Mouse (Mus musculus) liver, embryonic 11.5 days (tissue): ENCODE data around the gene Itih5. TPM values are rescaled to one million over a fixed set of nuclear protein-coding genes. Genes with fewer than 3 reads are reported as not detected.

Experiments used
- ATAC-seq: fragments of 200-750 bp; cut with Nextera tagmentation; replicated peaks from 2 replicates; pipeline ENCODE4 v1.8.0; 2017; ENCODE audit warnings: moderate number of reproducible peaks, mild to moderate bottlenecking, moderate TSS enrichment, moderate library complexity; ENCODE audit not compliant: low FRiP score
- DNase-seq: peaks from one replicate; pipeline ENCODE4 v3.0.0-alpha.2; 2017; ENCODE audit warnings: low spot score
- H3K27ac ChIP-seq: fragments of 300-500 bp; sonication (generic); 2 replicates; pipeline ENCODE4 v1.5.1; 2014; ENCODE audit warnings: mild to moderate bottlenecking, low read depth, low read length, control low read depth
- H3K27me3 ChIP-seq: fragments of 300-500 bp; sonication (generic); replicated peaks from 2 replicates; pipeline ENCODE4 v1.6.1; 2014; ENCODE audit warnings: low read length, mixed read lengths; ENCODE audit not compliant: control insufficient read depth, insufficient read depth
- H3K36me3 ChIP-seq: fragments of 300-500 bp; sonication (generic); 2 replicates; pipeline ENCODE4 v1.6.1; 2014; ENCODE audit warnings: mild to moderate bottlenecking, low read length, moderate library complexity, mixed read lengths; ENCODE audit not compliant: control insufficient read depth, insufficient read depth
- H3K4me1 ChIP-seq: fragments of 300-500 bp; sonication (generic); replicated peaks from 2 replicates; pipeline ENCODE4 v1.6.1; 2014; ENCODE audit warnings: low read length, mixed read lengths; ENCODE audit not compliant: control insufficient read depth, insufficient read depth
- H3K4me2 ChIP-seq: fragments of 300-500 bp; sonication (generic); 2 replicates; pipeline ENCODE4 v1.6.1; 2014; ENCODE audit warnings: mild to moderate bottlenecking, control low read depth, moderate library complexity
- H3K4me3 ChIP-seq: fragments of 300-500 bp; sonication (generic); 2 replicates; pipeline ENCODE4 v1.5.1; 2014; ENCODE audit warnings: low read depth, low read length, control low read depth
- H3K9ac ChIP-seq: fragments of 300-500 bp; sonication (generic); 2 replicates; pipeline ENCODE4 v1.6.1; 2014; ENCODE audit warnings: low read depth, low read length, control low read depth
- H3K9me3 ChIP-seq: fragments of 300-500 bp; sonication (generic); 2 replicates; pipeline ENCODE4 v1.6.1; 2016; ENCODE audit warnings: low read length, inconsistent platforms, mixed read lengths; ENCODE audit not compliant: control insufficient read depth
- WGBS: fragments of 180-500 bp; shearing (Covaris S2); extraction: QIAGEN DNeasy Blood & Tissue Kit; methylation state at CpG from one replicate; pipeline ENCODE4 v1.1.7; 2014; 5-methylcytosine and 5-hydroxymethylcytosine counted together
- polyA plus RNA-seq: library from polyadenylated mRNA; unstranded; fragments of >200 nt; fragmentation: Nextera tagmentation; extraction: Ambion mirVana; gene quantifications from 2 replicates; pipeline ENCODE4 v1.2.1, GENCODE M21; 2014

The Itih5 gene
- polyA plus RNA-seq, 1 experiment from 2014 or later, result 7.7 TPM

GRCm38 (mm10) chr2:10300244-10300643, 146.9 kb downstream of the Itih5 start:
- Histone ChIP-seq H3K4me2 (no peak overlapping the region), H3K4me3 (no peak overlapping the region), H3K9ac (no peak overlapping the region), H3K36me3 (no peaks in the 10 kb centered on the region), H3K9me3 (no peaks in the 10 kb centered on the region), H3K27ac (no peak overlapping the region), H3K27me3 (no peaks in the 10 kb centered on the region), H3K4me1 (peaks cover 9% of the 10 kb centered on the region)
- ATAC-seq (no peak), DNase-seq (no peak)
- WGBS, result 46% methylated on average over 7 of the region's 7 CpGs

- no peaks in the 10 kb centered on the region for H3K36me3 ChIP-seq
- H3K27ac ChIP-seq, result no peak overlapping the region
- WGBS, result 38% methylated on average over 10 of the region's 10 CpGs
- peak overlapping the region; percentile 37; the same call in 1 of the 2 replicates for H3K9ac ChIP-seq
- no peaks in the 10 kb centered on the region for H3K9me3 ChIP-seq
- H3K4me2 ChIP-seq, result peak overlapping the region; percentile 54
- ATAC-seq, result peak; percentile 79
- H3K4me1 ChIP-seq, result peaks cover 9% of the 10 kb centered on the region
- DNase-seq, result no peak
- peak overlapping the region; percentile 12; the same call in 1 of the 2 replicates for H3K4me3 ChIP-seq
- no peaks in the 10 kb centered on the region for H3K27me3 ChIP-seq
Measured at GRCm38 (mm10) chr2:10300771-10301170, 147.4 kb downstream of the Itih5 start.

GRCm38 (mm10) chr2:10301391-10301790, 148.0 kb downstream of the Itih5 start:
- H3K9ac ChIP-seq, result no peak overlapping the region
- no peak for ATAC-seq
- H3K27me3 ChIP-seq, result no peaks in the 10 kb centered on the region
- no peak overlapping the region for H3K27ac ChIP-seq
- H3K4me2 ChIP-seq, result no peak overlapping the region
- H3K36me3 ChIP-seq, result no peaks in the 10 kb centered on the region
- DNase-seq, result no peak
- no peak overlapping the region for H3K4me3 ChIP-seq
- peaks cover 4% of the 10 kb centered on the region for H3K4me1 ChIP-seq
- no peaks in the 10 kb centered on the region for H3K9me3 ChIP-seq
- WGBS, result 42% methylated on average over 3 of the region's 3 CpGs

DNA sequence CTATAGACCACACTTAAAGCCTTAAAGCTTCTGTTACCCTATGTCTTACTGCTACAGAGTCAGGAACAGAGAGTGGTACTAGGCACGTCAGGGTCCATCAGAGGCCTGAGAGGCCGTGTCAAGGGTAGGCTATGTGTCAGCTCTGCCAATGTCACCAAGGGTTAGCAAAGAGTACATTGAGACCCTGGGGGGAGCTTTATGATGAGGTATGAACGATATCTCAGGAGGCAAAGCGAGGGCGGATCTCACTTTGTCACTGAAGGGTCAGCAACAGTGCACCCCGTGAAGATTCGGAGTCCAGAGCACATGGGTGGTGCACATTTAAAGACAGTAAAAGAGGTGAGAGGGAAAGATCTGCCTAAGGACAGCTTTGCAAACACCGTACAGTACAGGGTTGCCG, 148.6 kb downstream of the Itih5 start:
- H3K36me3 ChIP-seq, result no peaks in the 10 kb centered on the region
- DNase-seq (no peak), ATAC-seq (no peak)
- H3K9me3 ChIP-seq, result no peaks in the 10 kb centered on the region
- peaks cover 5% of the 10 kb centered on the region; the same call in 1 of the 2 replicates for H3K4me1 ChIP-seq
- no peak overlapping the region for H3K9ac ChIP-seq
- WGBS, result 88% methylated on average over 9 of the region's 9 CpGs
- H3K4me3 ChIP-seq, result no peak overlapping the region
- no peak overlapping the region for H3K4me2 ChIP-seq
- H3K27me3 ChIP-seq, result no peaks in the 10 kb centered on the region
- no peak overlapping the region for H3K27ac ChIP-seq

DNA sequence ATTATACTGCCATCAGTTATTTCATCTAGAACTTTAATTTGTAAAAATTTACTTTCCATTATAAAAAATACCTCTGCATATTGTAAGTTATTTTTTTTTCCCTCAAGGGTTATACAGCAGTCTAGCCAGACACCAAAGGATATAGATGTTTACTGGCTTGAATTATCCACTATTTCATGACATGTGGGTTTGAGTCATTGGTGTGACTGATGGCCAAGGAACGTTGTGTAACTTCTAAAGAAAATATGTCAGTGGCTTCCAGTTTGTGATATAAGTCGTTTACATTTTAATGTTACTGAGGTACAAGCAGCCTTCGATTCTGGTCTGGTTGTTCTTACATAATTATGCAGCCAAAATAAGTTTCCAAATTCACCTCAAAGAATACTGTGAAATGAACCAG, 151.5 kb downstream of the Itih5 start:
- DNase-seq, result no peak

More for the DNA sequence above, 151.5 kb downstream of the Itih5 start:
- Histone ChIP-seq H3K4me2 (no peak overlapping the region), H3K27ac (no peak overlapping the region), H3K9ac (no peak overlapping the region), H3K4me1 (peaks cover 6% of the 10 kb centered on the region), H3K27me3 (no peaks in the 10 kb centered on the region), H3K4me3 (no peak overlapping the region), H3K9me3 (no peaks in the 10 kb centered on the region), H3K36me3 (no peaks in the 10 kb centered on the region)
- no peak for ATAC-seq
- 72% methylated on average over 3 of the region's 3 CpGs for WGBS

Other genes starting within 250 kb of the Itih5 start
- gene Taf3, start 105.0 kb upstream of the Itih5 start, polyA plus RNA-seq, result 14.9 and 18.6 TPM in 2 replicates
- gene Atp5c1, start 73.1 kb upstream of the Itih5 start, polyA plus RNA-seq, result 585 and 612 TPM in 2 replicates
- gene Kin, start 73.0 kb upstream of the Itih5 start, polyA plus RNA-seq, result 35.3 and 37.9 TPM in 2 replicates
- gene Itih2, start 22.2 kb upstream of the Itih5 start, polyA plus RNA-seq, result 259 and 294 TPM in 2 replicates
- gene Sfmbt2, start 216.9 kb downstream of the Itih5 start, polyA plus RNA-seq, result 1.9 and 2.2 TPM in 2 replicates